Mouse (Mus musculus): ENCODE measurements around the gene Ecd. TPM values are rescaled to one million over a fixed set of nuclear protein-coding genes. Genes with fewer than 3 reads are reported as not detected.

Ecd gene
- total and polyA plus RNA-seq, 3 experiments: 61.4 to 105 (median 98.3) TPM

DNA sequence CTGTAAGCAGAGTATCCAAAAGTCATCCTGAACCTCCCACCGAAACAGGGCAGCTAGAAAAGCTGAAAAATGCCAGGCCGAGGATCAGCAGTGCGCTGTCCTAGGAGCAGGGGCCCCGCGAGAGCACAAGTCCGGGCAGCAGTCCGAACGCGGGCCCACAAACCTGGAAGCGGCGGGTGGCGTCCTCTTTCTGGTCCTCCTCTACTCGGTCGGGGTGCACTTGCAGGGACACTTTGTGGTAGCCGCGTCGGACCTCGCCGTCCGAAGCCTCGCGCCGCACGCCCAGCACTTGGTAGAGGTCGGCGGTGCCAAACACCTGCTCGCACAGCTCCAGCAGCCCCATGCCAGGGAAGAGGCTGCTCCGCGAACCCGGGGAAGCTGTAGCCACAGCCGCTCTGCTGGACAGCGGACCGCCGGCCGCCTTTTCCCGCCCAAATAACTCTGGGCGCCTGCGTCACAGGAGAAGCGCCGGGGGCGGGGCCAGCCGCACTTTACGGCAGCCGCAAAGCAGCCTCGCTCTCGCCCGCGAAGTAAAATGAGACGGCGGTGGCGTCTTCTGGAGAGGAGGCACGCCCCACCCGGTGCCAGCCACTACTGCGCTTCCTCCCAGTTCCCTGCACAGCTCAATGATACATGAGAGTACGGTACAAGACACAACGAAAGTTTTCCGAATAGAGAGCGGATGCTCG is 40.7 kb upstream of the Ecd start, which contains the start of gene Dnajc9 (continued):
- TF ChIP-seq SMC3 (IDR thresholded peaks at IDR 0.05; ENCODE audit: low read depth, low read length) (no peak), TBP (conservative IDR thresholded peaks at IDR 0.05; ENCODE audit: low read depth, low read length) (no peak; the same call in 1 of the 2 replicates), USF1 (IDR thresholded peaks at IDR 0.05; ENCODE audit: low read depth, low read length) (no peak), CTCF (conservative IDR thresholded peaks at IDR 0.05 in 1 of 2, IDR thresholded peaks at IDR 0.05 in 1 of 2; ENCODE audit: low read depth in 2 of 2, low read length in 2 of 2) (no peak), MAFK (IDR thresholded peaks at IDR 0.05; ENCODE audit: insufficient replicate concordance, low read length) (no peak), RCOR1 (conservative IDR thresholded peaks at IDR 0.05; ENCODE audit: low read depth, low read length) (no peak), POLR2AphosphoS2 (IDR thresholded peaks at IDR 0.05; ENCODE audit: low read depth, low read length) (0 out of 2 replicates have a peak, but pooled peaks have one; percentile 18), EP300 (IDR thresholded peaks at IDR 0.05; ENCODE audit: low read length) (no peak), E2F4 (IDR thresholded peaks at IDR 0.05; ENCODE audit: insufficient replicate concordance, low read depth, low read length) (peak; percentile 65; the same call in 1 of the 2 replicates), IRF4 (IDR thresholded peaks at IDR 0.05; ENCODE audit: low read depth, low read length) (peak; percentile 63)

DNA sequence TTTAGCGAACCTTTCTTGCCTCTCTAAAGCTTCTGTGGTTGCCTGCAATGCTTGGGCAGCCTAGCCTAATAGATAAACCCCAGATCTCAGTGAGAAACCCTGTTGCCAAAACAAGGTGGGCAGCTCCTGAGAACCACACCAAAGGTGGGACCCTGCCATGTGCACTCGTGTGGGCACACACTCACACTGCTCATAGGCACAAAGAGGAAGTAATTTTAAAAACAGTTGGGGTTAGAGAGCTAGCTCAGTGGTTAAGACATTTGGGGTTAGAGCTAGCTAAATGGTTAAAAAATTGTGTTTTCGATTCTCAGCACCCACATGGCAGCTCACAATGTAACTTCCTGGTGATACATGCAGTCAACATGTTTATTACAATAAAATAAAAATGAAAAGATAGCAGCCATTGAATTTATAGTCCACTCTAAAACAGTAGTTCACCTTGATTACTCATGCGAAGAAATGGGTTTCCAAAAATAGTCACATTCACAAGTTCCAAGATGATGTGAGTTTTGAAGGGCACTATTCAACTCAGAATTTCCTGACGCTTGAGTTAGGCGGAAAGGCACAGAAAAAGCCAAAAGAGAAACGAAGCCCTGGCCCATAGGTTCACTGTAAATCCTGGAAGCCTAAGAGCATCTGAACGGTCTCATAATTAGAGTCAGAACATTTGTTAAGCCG is 32.0 kb upstream of the Ecd start:
- Histone ChIP-seq H3K9ac (ENCODE audit: insufficient read depth, low read depth) (peak overlapping the region; percentile 10), H3K27ac (ENCODE audit: insufficient read depth, low read depth) (peak overlapping the region; percentile 85), H3K79me2 (replicated peaks; ENCODE audit: control insufficient read depth, extremely low read depth, insufficient read depth, poor library complexity, severe bottlenecking) (peaks cover 5% of the 10 kb centered on the region; the same call in 1 of the 2 replicates), H3K4me2 (ENCODE audit: insufficient read depth, low read depth, poor library complexity, severe bottlenecking) (peak overlapping the region; percentile 63), H3K4me1 (ENCODE audit: control insufficient read depth in 1 of 2, insufficient read depth in 2 of 2) (peaks cover 8 to 40% of the 10 kb centered on the region in 2 experiments; a peak in 3 of 4 replicates), H3K9me3 (replicated peaks; ENCODE audit: low read length) (no peaks in the 10 kb centered on the region), H3K27me3 (replicated peaks) (no peaks in the 10 kb centered on the region), H3K36me3 (replicated peaks in 1 of 2; ENCODE audit: control insufficient read depth in 1 of 2, insufficient read depth in 1 of 2, low read length in 1 of 2) (peaks cover 13 to 61% of the 10 kb centered on the region in 2 experiments), H3K4me3 (replicated peaks in 1 of 3; ENCODE audit: low read depth in 2 of 3, low read length in 2 of 3, poor library complexity in 1 of 3) (peak overlapping the region; percentile 0 to 35 (median 2))
- in situ Hi-C loops (cut with MboI; ENCODE audit: low pct_ligation_motif_present, low pct_unique_long_range_greater_than_20kb, low sequenced_read_pairs) (loop anchor here (10.0 kb wide), 1 partner anchor 55 kb away; no protein-coding TSS in a partner anchor), dilution Hi-C loops (cut with MboI; ENCODE audit: extremely low pct_ligation_motif_present, extremely low pct_unique_long_range_greater_than_20kb, low sequenced_read_pairs) (no loop called here)
- DNase-seq (ENCODE audit: extremely low read depth): peak; percentile 57
- TF ChIP-seq ZKSCAN1 (IDR thresholded peaks at IDR 0.05; ENCODE audit: borderline replicate concordance, low read depth, low read length) (no peak), EP300 (IDR thresholded peaks at IDR 0.05; ENCODE audit: low read length) (0 out of 2 replicates have a peak, but pooled peaks have one; percentile 34), USF2 (conservative IDR thresholded peaks at IDR 0.05; ENCODE audit: low read depth, low read length) (no peak), BHLHE40 (IDR thresholded peaks at IDR 0.05; ENCODE audit: low read depth, low read length) (0 out of 2 replicates have a peak, but pooled peaks have one; percentile 50), CTCF (conservative IDR thresholded peaks at IDR 0.05 in 1 of 2, IDR thresholded peaks at IDR 0.05 in 1 of 2; ENCODE audit: low read depth in 2 of 2, low read length in 2 of 2) (no peak), POLR2AphosphoS2 (IDR thresholded peaks at IDR 0.05; ENCODE audit: low read depth, low read length) (no peak), GABPA (IDR thresholded peaks at IDR 0.05; ENCODE audit: insufficient replicate concordance, low read depth, low read length) (no peak), E2F4 (IDR thresholded peaks at IDR 0.05; ENCODE audit: insufficient replicate concordance, low read depth, low read length) (no peak), KAT2A (IDR thresholded peaks at IDR 0.05; ENCODE audit: insufficient replicate concordance, low read length) (no peak), MAFK (IDR thresholded peaks at IDR 0.05; ENCODE audit: insufficient replicate concordance, low read length) (no peak), RCOR1 (conservative IDR thresholded peaks at IDR 0.05; ENCODE audit: low read depth, low read length) (no peak), POLR2A (IDR thresholded peaks at IDR 0.05; ENCODE audit: low read depth, low read length) (peak; percentile 41; the same call in 1 of the 2 replicates), MYC (IDR thresholded peaks at IDR 0.05; ENCODE audit: low read depth, low read length) (peak; percentile 92), MAZ (IDR thresholded peaks at IDR 0.05; ENCODE audit: low read depth, low read length) (no peak), UBTF (IDR thresholded peaks at IDR 0.05; ENCODE audit: low read depth, low read length) (no peak), ZNF384 (IDR thresholded peaks at IDR 0.05; ENCODE audit: low read depth, low read length) (no peak), TBP (conservative IDR thresholded peaks at IDR 0.05; ENCODE audit: low read depth, low read length) (no peak), ELF1 (IDR thresholded peaks at IDR 0.05; ENCODE audit: low read depth, low read length) (0 out of 2 replicates have a peak, but pooled peaks have one; percentile 2), NRF1 (IDR thresholded peaks at IDR 0.05; ENCODE audit: low read depth, low read length) (0 out of 2 replicates have a peak, but pooled peaks have one; percentile 5), CHD1 (IDR thresholded peaks at IDR 0.05; ENCODE audit: low read depth, low read length) (no peak), SIN3A (IDR thresholded peaks at IDR 0.05; ENCODE audit: low read length) (peak; percentile 58; the same call in 1 of the 2 replicates), SMC3 (IDR thresholded peaks at IDR 0.05; ENCODE audit: low read depth, low read length) (no peak), MAX (IDR thresholded peaks at IDR 0.05; ENCODE audit: low read length) (peak; percentile 63; the same call in 1 of the 2 replicates), CHD2 (IDR thresholded peaks at IDR 0.05; ENCODE audit: low read length) (no peak), JUN (IDR thresholded peaks at IDR 0.05; ENCODE audit: insufficient read depth, low read depth, low read length) (no peak), ZMIZ1 (IDR thresholded peaks at IDR 0.05; ENCODE audit: low read depth, low read length) (no peak), IRF4 (IDR thresholded peaks at IDR 0.05; ENCODE audit: low read depth, low read length) (peak; percentile 47; the same call in 1 of the 2 replicates), PAX5 (IDR thresholded peaks at IDR 0.05; ENCODE audit: low read length) (no peak), ZC3H11A (IDR thresholded peaks at IDR 0.05; ENCODE audit: low read depth, low read length) (no peak), ETS1 (conservative IDR thresholded peaks at IDR 0.05; ENCODE audit: low read depth, low read length) (no peak), RAD21 (IDR thresholded peaks at IDR 0.05; ENCODE audit: low read depth, low read length) (no peak)

All from CH12.LX (cell line).